Mouse (Mus musculus): ENCODE data around the gene Uri1. TPM values are rescaled to one million over a fixed set of nuclear protein-coding genes. Genes with fewer than 3 reads are reported as not detected.

Gene Uri1
- polyA plus RNA-seq, 1 experiment from 2014 or later, result 42.2 TPM

DNA sequence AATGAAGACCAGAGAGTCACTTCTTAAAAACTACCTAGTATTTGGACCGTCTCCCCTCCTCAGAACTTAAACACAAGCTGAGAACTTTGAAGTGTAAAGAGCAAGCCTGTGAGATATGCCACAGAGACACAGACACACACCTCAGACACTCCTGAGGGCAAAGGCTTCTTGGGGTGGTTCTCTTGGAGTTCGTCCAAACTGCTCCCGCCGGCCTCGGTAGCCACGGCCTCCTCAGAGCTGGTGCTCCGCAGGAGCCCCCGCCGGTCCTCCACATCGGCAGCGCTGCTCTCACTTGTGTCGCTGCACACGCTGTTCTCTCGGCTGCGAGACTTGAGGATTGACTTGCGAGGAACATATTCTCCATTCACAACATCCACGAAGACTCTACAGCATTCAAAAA, 61.0 kb downstream of the Uri1 start:
- Histone ChIP-seq H3K36me3 (ENCODE audit: control insufficient read depth, insufficient read depth, low read length) (peaks cover 24% of the 10 kb centered on the region; the same call in 1 of the 2 replicates), H3K9ac (ENCODE audit: low read depth, low read length) (no peak overlapping the region), H3K4me3 (ENCODE audit: low read depth, low read length) (no peak overlapping the region), H3K9me3 (ENCODE audit: control insufficient read depth, low read length) (no peaks in the 10 kb centered on the region), H3K27me3 (replicated peaks; ENCODE audit: control insufficient read depth, insufficient read depth, low read length) (no peaks in the 10 kb centered on the region), H3K27ac (ENCODE audit: low read depth, low read length) (no peak overlapping the region), H3K4me2 (no peak overlapping the region), H3K4me1 (replicated peaks; ENCODE audit: control insufficient read depth, insufficient read depth, low read length) (no peaks in the 10 kb centered on the region)
- 96% methylated on average over 17 of the region's 17 CpGs for WGBS
- ATAC-seq (replicated peaks; ENCODE audit: low FRiP score), result no peak
- DNase-seq (ENCODE audit: low spot score), result no peak

GRCm38 (mm10) chr7:37961247-37961646, 62.1 kb downstream of the Uri1 start:
- H3K27me3 ChIP-seq (replicated peaks; ENCODE audit: control insufficient read depth, insufficient read depth, low read length), result no peaks in the 10 kb centered on the region
- DNase-seq (ENCODE audit: low spot score), result no peak
- H3K4me1 ChIP-seq (replicated peaks; ENCODE audit: control insufficient read depth, insufficient read depth, low read length), result no peaks in the 10 kb centered on the region
- H3K4me3 ChIP-seq (ENCODE audit: low read depth, low read length), result no peak overlapping the region
- no peak overlapping the region for H3K9ac ChIP-seq (ENCODE audit: low read depth, low read length)
- ATAC-seq (replicated peaks; ENCODE audit: low FRiP score), result no peak
- 89% methylated on average over 11 of the region's 11 CpGs for WGBS
- H3K27ac ChIP-seq (ENCODE audit: low read depth, low read length), result no peak overlapping the region
- H3K36me3 ChIP-seq (ENCODE audit: control insufficient read depth, insufficient read depth, low read length), result peaks cover 27% of the 10 kb centered on the region
- H3K9me3 ChIP-seq (ENCODE audit: control insufficient read depth, low read length), result no peaks in the 10 kb centered on the region
- no peak overlapping the region for H3K4me2 ChIP-seq

DNA sequence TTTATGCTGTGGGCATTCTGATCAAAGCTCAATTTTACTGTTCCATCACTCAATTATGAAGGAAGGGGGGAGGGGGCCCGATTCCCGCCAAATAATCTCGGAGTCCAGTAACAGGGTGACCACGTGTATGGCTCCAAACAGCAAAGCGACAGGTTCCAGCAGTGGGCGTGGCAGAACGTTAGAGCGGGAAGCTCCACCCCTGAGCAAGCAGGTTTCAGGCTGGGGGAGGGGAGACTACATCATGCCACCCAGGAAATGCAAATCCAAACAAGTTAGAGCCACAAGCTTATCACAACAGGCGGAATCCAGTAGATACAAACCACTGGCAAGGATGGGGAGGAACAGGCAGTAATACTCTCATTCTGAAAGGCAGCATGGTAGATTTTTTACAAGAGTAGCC, 71.5 kb downstream of the Uri1 start:
- Histone ChIP-seq H3K27me3 (replicated peaks; ENCODE audit: control insufficient read depth, insufficient read depth, low read length) (no peaks in the 10 kb centered on the region), H3K4me2 (no peak overlapping the region), H3K9ac (ENCODE audit: low read depth, low read length) (no peak overlapping the region), H3K36me3 (ENCODE audit: control insufficient read depth, insufficient read depth, low read length) (no peaks in the 10 kb centered on the region; the same call in 1 of the 2 replicates), H3K4me3 (ENCODE audit: low read depth, low read length) (no peak overlapping the region), H3K4me1 (replicated peaks; ENCODE audit: control insufficient read depth, insufficient read depth, low read length) (no peaks in the 10 kb centered on the region), H3K9me3 (ENCODE audit: control insufficient read depth, low read length) (no peaks in the 10 kb centered on the region), H3K27ac (ENCODE audit: low read depth, low read length) (no peak overlapping the region)
- no peak for ATAC-seq (replicated peaks; ENCODE audit: low FRiP score)
- no peak for DNase-seq (ENCODE audit: low spot score)
- WGBS, result 85% methylated on average over 9 of the region's 9 CpGs

GRCm38 (mm10) chr7:37936459-37936858, 86.9 kb downstream of the Uri1 start:
- peaks cover 2% of the 10 kb centered on the region; the same call in 1 of the 2 replicates for H3K36me3 ChIP-seq (ENCODE audit: control insufficient read depth, insufficient read depth, low read length)
- no peak overlapping the region for H3K4me3 ChIP-seq (ENCODE audit: low read depth, low read length)
- H3K9me3 ChIP-seq (ENCODE audit: control insufficient read depth, low read length), result no peaks in the 10 kb centered on the region
- H3K4me1 ChIP-seq (replicated peaks; ENCODE audit: control insufficient read depth, insufficient read depth, low read length), result peaks cover 6% of the 10 kb centered on the region
- no peak for ATAC-seq (replicated peaks; ENCODE audit: low FRiP score)
- no peak overlapping the region for H3K4me2 ChIP-seq
- DNase-seq (ENCODE audit: low spot score), result no peak
- no peak overlapping the region for H3K9ac ChIP-seq (ENCODE audit: low read depth, low read length)
- 85% methylated on average over 8 of the region's 8 CpGs for WGBS
- no peaks in the 10 kb centered on the region for H3K27me3 ChIP-seq (replicated peaks; ENCODE audit: control insufficient read depth, insufficient read depth, low read length)
- no peak overlapping the region for H3K27ac ChIP-seq (ENCODE audit: low read depth, low read length)

DNA sequence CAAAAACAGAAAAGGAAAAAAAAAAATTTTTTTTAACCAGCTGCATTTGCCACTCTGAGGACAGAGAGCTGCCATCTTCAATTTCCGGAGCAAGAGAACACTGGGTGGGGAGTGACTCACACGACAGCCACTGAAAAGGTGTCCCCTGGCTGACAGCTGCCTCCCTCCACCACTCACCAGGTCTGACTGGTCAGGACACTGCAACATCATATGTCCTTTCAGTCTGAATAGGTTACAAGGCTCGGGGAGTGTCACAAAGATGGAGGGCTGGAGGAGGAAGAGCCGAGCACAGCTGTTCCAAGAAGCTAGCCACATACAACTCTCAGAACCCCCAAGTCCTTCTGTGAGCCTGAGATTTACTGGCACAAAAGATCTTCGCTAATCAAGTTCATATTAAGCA, 87.6 kb downstream of the Uri1 start:
- Histone ChIP-seq H3K4me1 (replicated peaks; ENCODE audit: control insufficient read depth, insufficient read depth, low read length) (peaks cover 6% of the 10 kb centered on the region), H3K9ac (ENCODE audit: low read depth, low read length) (no peak overlapping the region), H3K27me3 (replicated peaks; ENCODE audit: control insufficient read depth, insufficient read depth, low read length) (no peaks in the 10 kb centered on the region), H3K27ac (ENCODE audit: low read depth, low read length) (no peak overlapping the region), H3K36me3 (ENCODE audit: control insufficient read depth, insufficient read depth, low read length) (peaks cover 2% of the 10 kb centered on the region; the same call in 1 of the 2 replicates), H3K4me3 (ENCODE audit: low read depth, low read length) (no peak overlapping the region), H3K4me2 (no peak overlapping the region), H3K9me3 (ENCODE audit: control insufficient read depth, low read length) (no peaks in the 10 kb centered on the region)
- ATAC-seq (replicated peaks; ENCODE audit: low FRiP score) (no peak), DNase-seq (ENCODE audit: low spot score) (no peak)
- 76% methylated on average over 5 of the region's 5 CpGs for whole genome bisulfite sequencing

DNA sequence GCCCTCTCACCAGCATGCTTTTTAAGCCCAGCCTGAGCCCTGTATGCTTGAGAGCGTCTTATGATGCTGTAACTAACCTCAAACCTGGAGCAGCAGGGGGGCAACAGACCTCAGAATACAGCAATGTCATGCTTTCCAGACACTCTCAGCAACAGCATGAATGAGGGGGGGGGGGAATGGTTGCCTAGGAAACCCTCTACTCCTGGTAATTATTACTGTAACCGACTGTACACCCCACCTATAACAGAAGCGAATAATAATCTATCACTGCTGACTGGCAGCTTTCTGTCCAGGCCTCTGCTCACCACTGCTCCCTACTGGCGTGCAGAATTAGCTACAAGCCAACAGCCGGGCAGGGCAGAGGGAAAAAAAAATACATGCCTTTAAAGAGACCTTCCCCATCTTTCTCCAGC, 88.6 kb downstream of the Uri1 start:
- DNase-seq (ENCODE audit: low spot score) (no peak), ATAC-seq (replicated peaks; ENCODE audit: low FRiP score) (no peak)
- Histone ChIP-seq H3K9me3 (ENCODE audit: control insufficient read depth, low read length) (no peaks in the 10 kb centered on the region), H3K27me3 (replicated peaks; ENCODE audit: control insufficient read depth, insufficient read depth, low read length) (no peaks in the 10 kb centered on the region), H3K9ac (ENCODE audit: low read depth, low read length) (no peak overlapping the region), H3K4me1 (replicated peaks; ENCODE audit: control insufficient read depth, insufficient read depth, low read length) (peaks cover 6% of the 10 kb centered on the region), H3K27ac (ENCODE audit: low read depth, low read length) (no peak overlapping the region), H3K36me3 (ENCODE audit: control insufficient read depth, insufficient read depth, low read length) (no peaks in the 10 kb centered on the region), H3K4me3 (ENCODE audit: low read depth, low read length) (no peak overlapping the region), H3K4me2 (no peak overlapping the region)
- 43% methylated on average over 5 of the region's 5 CpGs for WGBS

- H3K36me3 ChIP-seq (ENCODE audit: control insufficient read depth, insufficient read depth, low read length), result no peaks in the 10 kb centered on the region
- ATAC-seq (replicated peaks; ENCODE audit: low FRiP score) (no peak), DNase-seq (ENCODE audit: low spot score) (no peak)
- whole genome bisulfite sequencing, result 62% methylated on average over 9 of the region's 9 CpGs
- H3K4me3 ChIP-seq (ENCODE audit: low read depth, low read length), result no peak overlapping the region
- H3K27ac ChIP-seq (ENCODE audit: low read depth, low read length), result no peak overlapping the region
- peaks cover 6% of the 10 kb centered on the region for H3K4me1 ChIP-seq (replicated peaks; ENCODE audit: control insufficient read depth, insufficient read depth, low read length)
- H3K27me3 ChIP-seq (replicated peaks; ENCODE audit: control insufficient read depth, insufficient read depth, low read length), result no peaks in the 10 kb centered on the region
- H3K4me2 ChIP-seq, result no peak overlapping the region
- no peak overlapping the region for H3K9ac ChIP-seq (ENCODE audit: low read depth, low read length)
- no peaks in the 10 kb centered on the region for H3K9me3 ChIP-seq (ENCODE audit: control insufficient read depth, low read length)
These were observed 89.5 kb downstream of the Uri1 start for GRCm38 (mm10) chr7:37933754-37934308.

- DNase-seq (ENCODE audit: low spot score), result no peak
- 28% methylated on average over 3 of the region's 3 CpGs for WGBS
- H3K4me2 ChIP-seq, result peak overlapping the region; percentile 4; the same call in 1 of the 2 replicates
These were observed 91.7 kb downstream of the Uri1 start for GRCm38 (mm10) chr7:37931631-37932030.

GRCm38 (mm10) chr7:37929738-37930137, 93.6 kb downstream of the Uri1 start:
- Histone ChIP-seq H3K4me2 (no peak overlapping the region), H3K27me3 (replicated peaks; ENCODE audit: control insufficient read depth, insufficient read depth, low read length) (no peaks in the 10 kb centered on the region), H3K36me3 (ENCODE audit: control insufficient read depth, insufficient read depth, low read length) (no peaks in the 10 kb centered on the region), H3K9ac (ENCODE audit: low read depth, low read length) (no peak overlapping the region), H3K4me1 (replicated peaks; ENCODE audit: control insufficient read depth, insufficient read depth, low read length) (peaks cover 6% of the 10 kb centered on the region), H3K4me3 (ENCODE audit: low read depth, low read length) (no peak overlapping the region), H3K27ac (ENCODE audit: low read depth, low read length) (no peak overlapping the region), H3K9me3 (ENCODE audit: control insufficient read depth, low read length) (no peaks in the 10 kb centered on the region)
- DNase-seq (ENCODE audit: low spot score), result no peak
- 60% methylated on average over 5 of the region's 5 CpGs for WGBS
- no peak for ATAC-seq (replicated peaks; ENCODE audit: low FRiP score)

More at GRCm38 (mm10) chr7:37931631-37932030, 91.7 kb downstream of the Uri1 start:
- H3K9ac ChIP-seq (ENCODE audit: low read depth, low read length), result no peak overlapping the region
- H3K27ac ChIP-seq (ENCODE audit: low read depth, low read length), result peak overlapping the region; percentile 38; the same call in 1 of the 2 replicates
- peaks cover 6% of the 10 kb centered on the region for H3K4me1 ChIP-seq (replicated peaks; ENCODE audit: control insufficient read depth, insufficient read depth, low read length)
- H3K27me3 ChIP-seq (replicated peaks; ENCODE audit: control insufficient read depth, insufficient read depth, low read length), result no peaks in the 10 kb centered on the region
- no peaks in the 10 kb centered on the region for H3K36me3 ChIP-seq (ENCODE audit: control insufficient read depth, insufficient read depth, low read length)
- peak; percentile 81 for ATAC-seq (replicated peaks; ENCODE audit: low FRiP score)
- no peak overlapping the region for H3K4me3 ChIP-seq (ENCODE audit: low read depth, low read length)
- no peaks in the 10 kb centered on the region for H3K9me3 ChIP-seq (ENCODE audit: control insufficient read depth, low read length)

Data from liver, embryonic 11.5 days (tissue).